Mouse (Mus musculus): ENCODE measurements around the gene Cryab.

DNA sequence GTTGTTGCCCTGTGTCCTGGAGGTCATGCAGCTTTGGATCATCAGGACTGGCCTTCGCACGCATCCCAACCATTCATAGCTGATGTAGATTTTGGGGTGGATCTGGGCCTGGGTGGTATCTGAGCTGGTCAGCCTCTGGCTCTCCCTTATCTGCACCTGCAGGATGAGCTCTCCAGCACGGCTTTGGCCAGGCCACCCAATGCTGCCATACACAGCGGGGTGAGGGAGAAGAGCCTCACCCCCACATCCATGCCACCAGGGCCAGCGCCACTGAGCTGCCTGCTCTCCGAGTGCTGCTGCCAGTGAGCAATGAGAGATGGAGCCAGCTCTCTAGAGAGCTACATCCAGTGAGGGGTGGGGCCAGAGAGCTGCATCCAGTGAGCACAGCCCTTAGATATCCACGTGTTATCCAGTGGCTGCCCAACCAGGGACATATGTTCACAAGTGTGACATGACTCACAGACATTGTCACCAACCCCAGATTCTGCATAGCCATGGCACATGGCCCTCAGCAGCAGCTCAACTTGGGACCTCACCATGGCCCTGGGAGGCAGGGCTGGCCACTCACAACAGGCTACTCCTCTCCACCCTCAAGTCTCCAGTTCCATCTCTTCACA is 52.0 kb downstream of the Cryab start:
- TF ChIP-seq POLR2A (IDR thresholded peaks at IDR 0.05; ENCODE audit: borderline replicate concordance, extremely low read depth, insufficient read depth, insufficient read length, poor library complexity, severe bottlenecking) (no peak), CTCF (IDR thresholded peaks at IDR 0.05; ENCODE audit: borderline replicate concordance, extremely low read depth, insufficient read depth, insufficient read length) (no peak)

All from brain, embryonic 14.5 days (tissue).